Mouse (Mus musculus) liver, embryonic 15.5 days (tissue): ENCODE measurements at regions not wholly inside any gene's neighbourhood (a gene's known extent, or its start where the extent isn't known, plus 50 kb on each side); places are given as distances from the start of the nearest gene placed in this dataset.

Source experiments
- ATAC-seq: fragments of 200-750 bp; cut with Nextera tagmentation; 2 replicates; pipeline ENCODE4 v1.8.0; 2017; ENCODE audit warnings: moderate number of reproducible peaks, mild to moderate bottlenecking, moderate library complexity; ENCODE audit not compliant: insufficient read depth
- H3K27ac ChIP-seq: fragments of 300-500 bp; sonication (generic); replicated peaks from 2 replicates; pipeline ENCODE4 v1.5.1; 2015; ENCODE audit warnings: mild to moderate bottlenecking, inconsistent platforms
- H3K27me3 ChIP-seq: fragments of 300-500 bp; sonication (generic); 2 replicates; pipeline ENCODE4 v1.6.1; 2015; ENCODE audit warnings: mild to moderate bottlenecking, inconsistent platforms
- H3K36me3 ChIP-seq: fragments of 300-500 bp; sonication (generic); replicated peaks from 2 replicates; pipeline ENCODE4 v1.6.1; 2015; ENCODE audit warnings: moderate library complexity, mild to moderate bottlenecking, inconsistent platforms
- H3K4me1 ChIP-seq: fragments of 300-500 bp; sonication (generic); replicated peaks from 2 replicates; pipeline ENCODE4 v1.6.1; 2015; ENCODE audit warnings: inconsistent platforms
- H3K4me2 ChIP-seq: fragments of 300-500 bp; sonication (generic); 2 replicates; pipeline ENCODE4 v1.6.1; 2015; ENCODE audit warnings: moderate library complexity, mild to moderate bottlenecking, inconsistent platforms
- H3K4me3 ChIP-seq: fragments of 300-500 bp; sonication (generic); replicated peaks from 2 replicates; pipeline ENCODE4 v1.5.1; 2015; ENCODE audit warnings: mild to moderate bottlenecking, inconsistent platforms
- H3K9ac ChIP-seq: fragments of 300-500 bp; sonication (generic); 2 replicates; pipeline ENCODE4 v1.6.1; 2015; ENCODE audit warnings: moderate library complexity, mild to moderate bottlenecking, inconsistent platforms
- H3K9me3 ChIP-seq: fragments of 300-500 bp; sonication (generic); replicated peaks from 2 replicates; pipeline ENCODE4 v1.6.1; 2016; ENCODE audit warnings: inconsistent platforms
- WGBS: fragments of 180-500 bp; shearing (Covaris S2); methylation state at CpG from one replicate; pipeline ENCODE4 v1.1.7; 2015; ENCODE audit warnings: mixed read lengths; ENCODE audit not compliant: insufficient replicate concordance; 5-methylcytosine and 5-hydroxymethylcytosine counted together

DNA sequence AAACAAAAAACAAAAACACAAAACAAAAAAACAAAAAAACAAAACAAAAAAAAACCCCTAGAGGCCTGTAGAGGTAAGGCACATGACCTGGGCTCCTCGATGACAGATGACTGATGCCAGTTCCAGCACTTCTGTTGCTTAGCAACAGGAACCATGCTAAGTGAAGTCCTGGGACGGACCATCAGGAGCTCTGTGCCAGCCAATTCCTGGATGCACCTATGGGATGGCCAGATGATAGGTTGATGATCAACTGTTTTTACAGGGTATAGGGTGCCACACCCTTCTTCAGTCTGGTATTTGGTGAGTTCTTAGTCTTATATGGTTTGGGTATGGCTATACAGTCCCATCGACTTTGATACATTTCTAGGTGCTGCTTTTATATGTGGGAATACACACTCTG lies 209.9 kb downstream of the Med10 start:
- H3K4me1 ChIP-seq, result no peaks in the 10 kb centered on the region
- no peak overlapping the region for H3K9ac ChIP-seq
- H3K9me3 ChIP-seq, result no peaks in the 10 kb centered on the region
- no peaks in the 10 kb centered on the region for H3K36me3 ChIP-seq
- no peak overlapping the region for H3K4me3 ChIP-seq
- no peak for ATAC-seq
- no peaks in the 10 kb centered on the region for H3K27me3 ChIP-seq
- no peak overlapping the region for H3K4me2 ChIP-seq
- WGBS, result 34% methylated on average over 3 of the region's 3 CpGs
- H3K27ac ChIP-seq, result no peak overlapping the region

DNA sequence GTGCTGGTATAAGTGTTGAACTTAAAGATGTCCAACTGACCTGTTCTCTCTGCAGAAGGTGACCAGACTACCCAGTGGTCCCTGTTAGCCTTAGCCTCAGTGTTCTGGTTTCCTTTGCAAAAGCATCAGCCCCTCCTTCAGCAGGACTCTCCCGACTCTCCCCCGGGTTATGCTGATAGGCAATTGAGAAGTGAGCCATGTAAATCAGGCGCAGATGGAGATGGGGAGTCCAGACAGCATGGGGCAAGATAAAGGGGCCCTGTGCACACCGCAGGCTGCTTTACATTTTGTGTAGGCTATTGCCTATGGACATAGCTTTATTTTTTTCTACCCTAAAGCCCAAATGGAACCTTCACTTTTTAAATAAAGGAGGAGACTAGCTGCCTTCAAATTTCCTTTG lies 213.0 kb downstream of the Med10 start:
- Histone ChIP-seq H3K9me3 (no peaks in the 10 kb centered on the region), H3K27ac (no peak overlapping the region), H3K4me3 (no peak overlapping the region), H3K4me1 (no peaks in the 10 kb centered on the region), H3K4me2 (no peak overlapping the region), H3K9ac (no peak overlapping the region), H3K36me3 (no peaks in the 10 kb centered on the region), H3K27me3 (no peaks in the 10 kb centered on the region)
- no peak for ATAC-seq
- whole genome bisulfite sequencing, result 49% methylated on average over 4 of the region's 4 CpGs

DNA sequence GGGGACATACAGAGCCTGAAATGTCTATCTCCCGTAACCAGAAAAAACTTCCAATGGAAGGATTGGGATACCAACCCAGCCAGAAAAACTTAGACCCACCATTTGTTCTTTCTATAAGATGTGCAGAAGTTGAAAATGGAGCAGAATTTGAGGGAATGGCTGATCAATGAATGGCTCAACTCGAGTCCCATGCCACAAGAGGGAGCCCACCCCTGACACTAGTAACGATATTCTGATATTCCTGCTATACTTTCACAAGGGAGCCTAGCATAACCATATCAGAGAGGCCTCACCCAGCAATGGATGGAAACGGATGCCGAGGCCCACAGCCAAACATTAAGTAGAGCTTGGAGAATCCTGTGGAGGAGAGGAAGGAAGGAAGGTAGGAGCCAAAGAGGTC lies 215.3 kb downstream of the Med10 start:
- Histone ChIP-seq H3K27ac (no peak overlapping the region), H3K9ac (no peak overlapping the region), H3K4me3 (no peak overlapping the region), H3K27me3 (no peaks in the 10 kb centered on the region), H3K4me2 (no peak overlapping the region), H3K4me1 (no peaks in the 10 kb centered on the region), H3K9me3 (no peaks in the 10 kb centered on the region), H3K36me3 (no peaks in the 10 kb centered on the region)
- no peak for ATAC-seq
- WGBS, result 45% methylated on average over 5 of the region's 5 CpGs

DNA sequence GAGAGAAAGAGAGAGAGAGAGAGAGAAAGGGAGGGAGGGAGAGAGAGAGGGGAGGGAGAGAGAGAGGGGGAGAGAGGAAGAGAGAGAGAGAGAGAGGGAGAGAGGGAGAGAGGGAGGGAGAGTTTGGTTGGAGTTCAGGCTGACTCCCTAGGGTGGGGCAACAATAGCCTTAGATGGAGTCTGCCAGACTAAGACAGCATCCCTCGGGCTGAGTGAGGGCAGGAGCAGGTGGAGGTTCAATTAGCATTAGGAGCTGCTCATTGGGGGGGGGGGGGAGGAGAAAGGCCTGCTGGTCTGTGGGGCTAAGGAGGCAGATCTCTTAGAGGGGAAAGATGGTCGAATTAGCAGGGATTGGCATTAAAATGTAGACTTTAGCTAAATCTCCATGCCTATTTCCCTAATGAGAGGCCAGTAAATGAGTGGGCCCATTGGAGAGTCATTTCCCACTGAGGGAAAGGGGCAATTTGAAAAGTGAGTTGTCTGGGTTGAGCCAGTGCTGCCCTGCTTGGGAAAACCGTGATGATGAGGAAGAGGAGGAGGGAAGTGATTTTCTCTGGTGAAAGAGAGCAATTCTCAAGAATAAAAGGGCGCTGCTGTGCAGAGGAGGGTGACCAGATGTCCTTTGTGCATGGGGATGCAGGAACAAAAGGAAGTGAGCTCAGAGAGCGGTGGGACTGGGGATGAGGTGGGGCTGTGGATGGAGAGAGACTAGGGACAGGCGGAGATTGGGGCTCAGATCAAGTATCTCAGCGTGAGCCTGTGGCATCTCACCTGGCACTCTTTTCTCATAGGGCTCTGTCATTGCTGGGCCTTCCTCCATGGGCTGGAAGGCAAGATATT lies 218.0 kb downstream of the Med10 start:
- no peak overlapping the region for H3K9ac ChIP-seq
- H3K4me2 ChIP-seq, result no peak overlapping the region
- ATAC-seq, result no peak
- H3K4me1 ChIP-seq, result no peaks in the 10 kb centered on the region
- no peak overlapping the region for H3K27ac ChIP-seq
- no peaks in the 10 kb centered on the region for H3K36me3 ChIP-seq
- H3K4me3 ChIP-seq, result no peak overlapping the region
- WGBS, result 24% methylated on average over 7 of the region's 7 CpGs
- H3K9me3 ChIP-seq, result no peaks in the 10 kb centered on the region
- no peaks in the 10 kb centered on the region for H3K27me3 ChIP-seq

DNA sequence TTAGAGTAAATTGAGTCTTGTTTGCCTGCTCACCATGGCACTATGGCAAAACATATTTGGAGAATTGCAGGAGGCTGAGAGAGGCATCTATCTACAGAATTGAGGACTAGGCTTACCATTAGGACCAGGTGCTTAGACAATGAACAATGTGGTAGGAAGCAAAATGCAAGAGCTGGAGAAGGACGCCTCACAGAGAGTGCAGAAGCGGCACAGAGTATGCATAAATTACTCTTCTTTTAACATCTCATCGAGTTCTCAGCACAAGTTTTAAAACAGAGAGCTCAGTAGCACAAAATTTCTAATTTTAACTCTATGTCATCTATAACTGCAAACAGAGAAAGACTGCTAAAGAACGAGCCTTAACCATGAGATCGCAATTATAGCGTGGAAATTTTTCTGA lies 231.1 kb downstream of the Med10 start:
- H3K9me3 ChIP-seq, result no peaks in the 10 kb centered on the region
- no peak overlapping the region for H3K9ac ChIP-seq
- no peak overlapping the region for H3K27ac ChIP-seq
- 61% methylated on average over 6 of the region's 6 CpGs for WGBS
- no peaks in the 10 kb centered on the region for H3K36me3 ChIP-seq
- no peaks in the 10 kb centered on the region for H3K4me1 ChIP-seq
- no peak overlapping the region for H3K4me2 ChIP-seq
- no peak overlapping the region for H3K4me3 ChIP-seq
- no peak for ATAC-seq
- H3K27me3 ChIP-seq, result no peaks in the 10 kb centered on the region

DNA sequence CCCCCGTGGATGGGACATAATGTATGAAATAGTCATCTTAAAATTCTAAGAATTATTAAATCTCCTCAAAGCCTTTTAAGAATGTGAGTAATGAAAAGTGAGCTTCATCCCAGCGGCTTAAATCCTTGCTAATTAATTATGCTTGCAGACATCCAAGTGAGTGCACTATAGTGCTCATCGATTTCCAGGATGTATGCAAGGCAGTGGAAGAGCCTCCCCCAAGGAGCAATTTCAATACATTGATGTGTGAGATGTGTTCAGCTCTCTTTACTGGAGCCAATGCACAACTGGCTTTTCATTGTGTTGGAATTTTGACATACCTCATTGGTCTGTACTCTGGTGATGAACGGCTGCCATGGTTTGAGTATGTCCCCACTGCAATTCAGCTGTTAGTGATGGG lies 231.6 kb downstream of the Med10 start:
- 61% methylated on average over 4 of the region's 4 CpGs for WGBS

DNA sequence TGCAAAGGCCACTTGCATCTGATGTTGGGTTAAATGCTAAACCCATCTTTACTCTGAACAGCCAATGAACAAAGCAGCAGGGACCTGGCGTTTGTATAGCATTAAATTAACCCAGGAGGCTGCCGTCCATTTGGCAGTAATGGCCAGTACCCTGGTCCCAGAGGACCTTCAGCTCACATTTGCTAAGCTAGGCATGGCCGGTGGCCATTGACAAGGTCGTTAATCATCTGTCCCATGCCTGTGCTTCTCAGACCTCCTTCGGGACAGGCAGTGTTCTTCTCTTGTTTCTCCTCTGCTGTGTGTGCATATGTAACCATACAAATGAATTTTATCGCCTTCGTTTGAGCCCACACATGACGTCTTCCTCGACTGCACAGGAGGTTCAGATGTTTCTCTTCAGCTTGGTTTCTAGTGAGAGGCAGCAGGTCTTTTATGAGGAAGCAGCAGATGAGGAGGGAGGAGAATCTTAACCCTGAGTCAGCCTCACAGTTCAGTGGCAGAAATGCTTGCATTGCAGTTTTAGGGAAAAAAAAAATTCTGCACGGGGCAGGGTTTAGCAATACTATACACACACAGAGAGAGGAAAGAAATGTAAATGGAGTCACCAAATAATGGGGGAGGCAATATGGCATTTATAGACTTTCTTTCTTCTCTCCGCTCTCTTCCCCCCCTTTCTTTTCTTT lies 235.9 kb downstream of the Med10 start:
- WGBS, result 47% methylated on average over 11 of the region's 11 CpGs
- H3K36me3 ChIP-seq, result no peaks in the 10 kb centered on the region
- ATAC-seq, result no peak
- no peak overlapping the region for H3K4me3 ChIP-seq
- H3K27ac ChIP-seq, result no peak overlapping the region
- H3K4me2 ChIP-seq, result no peak overlapping the region
- H3K27me3 ChIP-seq, result no peaks in the 10 kb centered on the region
- H3K9ac ChIP-seq, result no peak overlapping the region
- no peaks in the 10 kb centered on the region for H3K4me1 ChIP-seq
- H3K9me3 ChIP-seq, result no peaks in the 10 kb centered on the region

More for the DNA sequence above, 231.6 kb downstream of the Med10 start:
- Histone ChIP-seq H3K4me1 (no peaks in the 10 kb centered on the region), H3K9me3 (no peaks in the 10 kb centered on the region), H3K4me2 (no peak overlapping the region), H3K27me3 (no peaks in the 10 kb centered on the region), H3K4me3 (no peak overlapping the region), H3K27ac (no peak overlapping the region), H3K9ac (no peak overlapping the region), H3K36me3 (no peaks in the 10 kb centered on the region)
- ATAC-seq, result no peak

DNA sequence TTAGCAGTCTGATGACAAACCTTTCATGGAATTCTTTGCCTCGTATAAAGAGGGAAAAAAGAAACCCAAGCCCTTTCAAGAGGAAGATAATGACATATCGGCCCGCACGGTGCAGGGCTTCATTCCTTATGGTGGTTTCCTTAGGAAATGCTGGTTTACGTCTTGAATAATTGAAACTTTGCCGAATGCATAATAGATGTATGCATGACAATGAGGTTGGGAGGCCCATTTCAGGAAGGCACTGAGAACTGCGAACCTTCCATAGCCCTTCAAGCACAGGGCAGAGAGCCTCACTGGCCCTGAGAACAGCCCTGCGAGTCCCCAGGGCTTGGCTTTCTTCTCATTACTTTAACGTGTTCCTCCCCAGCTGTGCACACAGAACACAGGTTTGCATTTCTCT lies 255.7 kb downstream of the Med10 start:
- no peak overlapping the region for H3K4me3 ChIP-seq
- no peak overlapping the region for H3K27ac ChIP-seq
- H3K4me1 ChIP-seq, result no peaks in the 10 kb centered on the region
- ATAC-seq, result no peak
- no peak overlapping the region for H3K9ac ChIP-seq
- no peaks in the 10 kb centered on the region for H3K27me3 ChIP-seq
- H3K9me3 ChIP-seq, result no peaks in the 10 kb centered on the region
- WGBS, result 69% methylated on average over 9 of the region's 9 CpGs
- H3K36me3 ChIP-seq, result no peaks in the 10 kb centered on the region
- no peak overlapping the region for H3K4me2 ChIP-seq

DNA sequence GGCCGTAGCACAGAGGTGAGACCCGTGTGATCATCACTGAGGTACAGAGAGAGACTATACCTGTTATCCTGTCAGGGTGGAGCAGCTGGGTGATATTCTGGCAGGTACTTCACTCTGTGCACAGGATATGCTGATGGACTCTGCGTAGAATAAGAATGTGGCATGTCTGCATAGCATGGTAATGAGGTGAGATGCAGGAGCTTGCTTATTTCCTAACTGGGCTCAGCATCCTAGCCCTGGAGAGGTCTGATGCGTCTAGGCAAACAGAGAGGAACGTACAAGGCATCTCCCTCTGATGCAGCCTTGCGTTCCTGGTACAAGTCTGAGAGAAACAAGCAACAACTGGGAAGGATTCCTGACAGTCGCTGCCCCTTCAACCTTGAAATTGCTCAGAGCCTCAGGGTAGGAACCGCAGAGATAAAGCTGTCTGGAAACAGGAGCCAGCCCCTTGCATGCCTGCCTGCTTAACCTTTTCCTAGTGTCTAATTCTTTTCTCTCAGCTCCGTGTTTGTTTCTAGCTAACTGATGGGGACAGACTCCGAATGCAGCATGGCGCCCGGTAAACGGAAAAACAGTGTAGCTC lies 259.3 kb downstream of the Med10 start:
- no peak for ATAC-seq
- Histone ChIP-seq H3K4me3 (no peak overlapping the region), H3K27me3 (no peaks in the 10 kb centered on the region), H3K9ac (no peak overlapping the region), H3K9me3 (no peaks in the 10 kb centered on the region), H3K4me1 (no peaks in the 10 kb centered on the region), H3K4me2 (no peak overlapping the region), H3K27ac (no peak overlapping the region), H3K36me3 (no peaks in the 10 kb centered on the region)
- 66% methylated on average over 13 of the region's 13 CpGs for WGBS

DNA sequence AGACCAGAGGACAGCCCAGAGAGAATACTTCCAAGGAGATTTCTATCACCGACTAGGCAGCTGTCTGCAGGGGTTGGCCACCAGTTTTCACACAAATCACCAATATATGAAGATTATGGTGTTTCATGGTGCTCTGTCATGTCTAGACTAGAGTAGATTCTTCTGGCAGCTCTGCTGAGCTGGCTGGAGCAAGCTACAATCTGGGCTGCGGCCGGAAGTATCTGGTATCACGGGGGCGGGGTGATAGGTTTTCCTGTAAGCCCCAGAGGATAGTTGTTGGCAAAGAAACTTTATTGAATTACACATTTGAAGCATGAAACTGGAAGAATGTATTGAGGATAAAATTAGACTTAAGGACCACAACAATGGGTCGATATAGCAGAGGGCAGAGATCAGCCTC lies 271.5 kb downstream of the Med10 start:
- 60% methylated on average over 6 of the region's 6 CpGs for WGBS
- no peaks in the 10 kb centered on the region for H3K36me3 ChIP-seq
- ATAC-seq, result no peak

DNA sequence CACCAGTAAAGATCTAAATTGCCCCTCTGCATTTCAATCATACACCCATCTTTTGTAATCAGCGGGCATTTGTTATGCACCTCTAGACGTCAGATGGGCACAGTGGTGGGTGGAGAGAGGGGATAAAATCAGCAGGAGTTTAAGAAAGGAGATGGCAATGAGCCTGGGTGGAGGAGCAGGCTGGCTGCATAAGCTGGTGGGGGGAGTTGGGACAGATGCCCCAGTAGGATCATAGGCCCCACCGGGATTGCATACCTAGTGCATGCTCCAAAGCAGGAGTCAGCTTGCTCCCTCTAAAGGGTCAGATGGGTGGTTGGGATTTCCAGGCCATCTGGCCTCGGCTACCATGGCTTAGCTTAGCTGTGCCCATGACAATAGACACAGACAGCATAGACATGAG lies 273.2 kb downstream of the Med10 start:
- H3K4me3 ChIP-seq, result no peak overlapping the region
- no peaks in the 10 kb centered on the region for H3K36me3 ChIP-seq
- no peaks in the 10 kb centered on the region for H3K9me3 ChIP-seq
- no peak overlapping the region for H3K9ac ChIP-seq
- no peaks in the 10 kb centered on the region for H3K4me1 ChIP-seq
- H3K27ac ChIP-seq, result no peak overlapping the region
- H3K27me3 ChIP-seq, result no peaks in the 10 kb centered on the region
- ATAC-seq, result no peak
- 65% methylated on average over 4 of the region's 4 CpGs for WGBS
- no peak overlapping the region for H3K4me2 ChIP-seq

More for the DNA sequence above, 271.5 kb downstream of the Med10 start:
- no peaks in the 10 kb centered on the region for H3K4me1 ChIP-seq
- H3K4me2 ChIP-seq, result no peak overlapping the region
- H3K27me3 ChIP-seq, result no peaks in the 10 kb centered on the region
- no peak overlapping the region for H3K4me3 ChIP-seq
- no peak overlapping the region for H3K27ac ChIP-seq
- no peaks in the 10 kb centered on the region for H3K9me3 ChIP-seq
- H3K9ac ChIP-seq, result no peak overlapping the region
